Mouse (Mus musculus) midbrain, embryonic 10.5 days (tissue): Measurements from ENCODE around the gene Krt222. TPM values are rescaled to one million over a fixed set of nuclear protein-coding genes. Genes with fewer than 3 reads are reported as not detected.

Experiments
- DNase-seq: peaks from one replicate; pipeline ENCODE4 v3.0.0-alpha.2; 2017; ENCODE audit warnings: low spot score
- H3K27ac ChIP-seq: fragments of 300-500 bp; sonication (generic); replicated peaks from 2 replicates; pipeline ENCODE4 v1.5.1; 2016; ENCODE audit warnings: mild to moderate bottlenecking
- H3K27me3 ChIP-seq: fragments of 300-500 bp; sonication (generic); 2 replicates; pipeline ENCODE4 v1.6.1; 2016; ENCODE audit warnings: low read depth, mild to moderate bottlenecking; ENCODE audit not compliant: poor library complexity, severe bottlenecking
- H3K36me3 ChIP-seq: fragments of 300-500 bp; sonication (generic); 2 replicates; pipeline ENCODE4 v1.6.1; 2016; ENCODE audit warnings: mild to moderate bottlenecking, moderate library complexity
- H3K4me1 ChIP-seq: fragments of 300-500 bp; sonication (generic); 2 replicates; pipeline ENCODE4 v1.6.1; 2016
- H3K4me3 ChIP-seq: fragments of 300-500 bp; sonication (generic); 2 replicates; pipeline ENCODE4 v1.5.1; 2016; ENCODE audit warnings: mild to moderate bottlenecking, moderate library complexity
- H3K9me3 ChIP-seq: fragments of 300-500 bp; sonication (generic); replicated peaks from 2 replicates; pipeline ENCODE4 v1.6.1; 2016; ENCODE audit warnings: mild to moderate bottlenecking
- WGBS: fragments of 180-500 bp; shearing (Covaris S2); methylation state at CpG from one replicate; pipeline ENCODE4 v1.1.7; 2016; 5-methylcytosine and 5-hydroxymethylcytosine counted together
- polyA plus RNA-seq: library from polyadenylated mRNA; unstranded; fragments of >200 nt; fragmentation: Nextera tagmentation; extraction: Ambion mirVana; gene quantifications from 2 replicates; pipeline ENCODE4 v1.2.1, GENCODE M21; 2016

Krt222 gene
- 0.12 and 0.24 TPM in 2 replicates for polyA plus RNA-seq

GRCm38 (mm10) chr11:99243820-99244374 is at the start of gene Krt222:
TSS of gene Krt222 (minus strand) at chr11:99244085.
- Histone ChIP-seq H3K27ac (0 out of 2 replicates have a peak within 1 kb of the TSS, but pooled peaks have one; percentile 38), H3K36me3 (no peaks in the 10 kb centered on the region), H3K27me3 (no peaks in the 10 kb centered on the region), H3K4me3 (peak within 1 kb of the TSS; percentile 42), H3K4me1 (peaks cover 7% of the 10 kb centered on the region), H3K9me3 (no peaks in the 10 kb centered on the region)
- 13% methylated on average over 17 of the region's 17 CpGs for whole genome bisulfite sequencing
- no peak for DNase-seq

GRCm38 (mm10) chr11:99292846-99293245 is 49.0 kb upstream of the Krt222 start:
- Histone ChIP-seq H3K4me1 (no peaks in the 10 kb centered on the region), H3K4me3 (no peak overlapping the region), H3K27ac (no peak overlapping the region), H3K36me3 (no peaks in the 10 kb centered on the region), H3K27me3 (no peaks in the 10 kb centered on the region), H3K9me3 (no peaks in the 10 kb centered on the region)
- 63% methylated on average over 5 of the region's 5 CpGs for WGBS
- peak; percentile 21 for DNase-seq

GRCm38 (mm10) chr11:99284833-99285312 is 41.0 kb upstream of the Krt222 start, which contains the start of gene Krt24:
TSS of gene Krt24 (minus strand) at chr11:99285262.
- Histone ChIP-seq H3K4me1 (peaks cover 3% of the 10 kb centered on the region), H3K27ac (0 out of 2 replicates have a peak within 1 kb of the TSS, but pooled peaks have one; percentile 17), H3K36me3 (no peaks in the 10 kb centered on the region), H3K9me3 (no peaks in the 10 kb centered on the region), H3K4me3 (no peak within 1 kb of the TSS), H3K27me3 (no peaks in the 10 kb centered on the region)
- no peak for DNase-seq
- WGBS, result 46% methylated on average over 11 of the region's 11 CpGs

- DNase-seq, result no peak
- Histone ChIP-seq H3K4me1 (peaks cover 3% of the 10 kb centered on the region), H3K4me3 (no peak overlapping the region), H3K27me3 (no peaks in the 10 kb centered on the region), H3K27ac (no peak overlapping the region), H3K9me3 (no peaks in the 10 kb centered on the region), H3K36me3 (no peaks in the 10 kb centered on the region)
- 89% methylated on average over 5 of the region's 5 CpGs for WGBS
These were observed 40.1 kb upstream of the Krt222 start for GRCm38 (mm10) chr11:99284011-99284410.

- peaks cover 3% of the 10 kb centered on the region for H3K4me1 ChIP-seq
These were observed 39.4 kb upstream of the Krt222 start for GRCm38 (mm10) chr11:99283334-99283733.

GRCm38 (mm10) chr11:99281116-99281515 is 37.2 kb upstream of the Krt222 start:
- Histone ChIP-seq H3K36me3 (no peaks in the 10 kb centered on the region), H3K9me3 (no peaks in the 10 kb centered on the region), H3K27ac (no peak overlapping the region), H3K4me1 (peaks cover 3% of the 10 kb centered on the region), H3K4me3 (no peak overlapping the region), H3K27me3 (no peaks in the 10 kb centered on the region)
- no peak for DNase-seq
- 76% methylated on average over 9 of the region's 9 CpGs for WGBS

More at GRCm38 (mm10) chr11:99283334-99283733, 39.4 kb upstream of the Krt222 start:
- no peak overlapping the region for H3K27ac ChIP-seq
- 68% methylated on average over 4 of the region's 4 CpGs for WGBS
- no peaks in the 10 kb centered on the region for H3K27me3 ChIP-seq
- H3K4me3 ChIP-seq, result no peak overlapping the region
- H3K36me3 ChIP-seq, result no peaks in the 10 kb centered on the region
- no peak for DNase-seq
- no peaks in the 10 kb centered on the region for H3K9me3 ChIP-seq

- Histone ChIP-seq H3K4me3 (no peak overlapping the region), H3K27me3 (no peaks in the 10 kb centered on the region), H3K4me1 (peaks cover 3% of the 10 kb centered on the region), H3K27ac (no peak overlapping the region), H3K36me3 (no peaks in the 10 kb centered on the region), H3K9me3 (no peaks in the 10 kb centered on the region)
- 89% methylated on average over 5 of the region's 5 CpGs for WGBS
- DNase-seq, result no peak
These were observed 36.1 kb upstream of the Krt222 start for GRCm38 (mm10) chr11:99279986-99280385.

- 75% methylated on average over 7 of the region's 7 CpGs for WGBS
- Histone ChIP-seq H3K27me3 (no peaks in the 10 kb centered on the region), H3K4me3 (no peak overlapping the region), H3K9me3 (no peaks in the 10 kb centered on the region), H3K27ac (no peak overlapping the region), H3K36me3 (no peaks in the 10 kb centered on the region), H3K4me1 (no peaks in the 10 kb centered on the region)
- no peak for DNase-seq
These were observed 32.9 kb upstream of the Krt222 start for GRCm38 (mm10) chr11:99276786-99277185.

GRCm38 (mm10) chr11:99275624-99276023 is 31.7 kb upstream of the Krt222 start:
- 80% methylated on average over 6 of the region's 6 CpGs for WGBS
- no peaks in the 10 kb centered on the region for H3K27me3 ChIP-seq
- no peak for DNase-seq
- H3K27ac ChIP-seq, result no peak overlapping the region
- no peaks in the 10 kb centered on the region for H3K9me3 ChIP-seq
- H3K36me3 ChIP-seq, result no peaks in the 10 kb centered on the region
- H3K4me3 ChIP-seq, result no peak overlapping the region
- no peaks in the 10 kb centered on the region for H3K4me1 ChIP-seq

- Histone ChIP-seq H3K27me3 (no peaks in the 10 kb centered on the region), H3K9me3 (no peaks in the 10 kb centered on the region), H3K27ac (no peak overlapping the region), H3K36me3 (no peaks in the 10 kb centered on the region), H3K4me3 (no peak overlapping the region), H3K4me1 (no peaks in the 10 kb centered on the region)
- no peak for DNase-seq
- 83% methylated on average over 4 of the region's 4 CpGs for WGBS
These were observed 28.8 kb upstream of the Krt222 start for GRCm38 (mm10) chr11:99272721-99273120.

GRCm38 (mm10) chr11:99269192-99269591 is 25.3 kb upstream of the Krt222 start:
- no peak overlapping the region for H3K27ac ChIP-seq
- WGBS, result 81% methylated on average over 7 of the region's 7 CpGs
- no peaks in the 10 kb centered on the region for H3K36me3 ChIP-seq
- no peak overlapping the region for H3K4me3 ChIP-seq
- H3K4me1 ChIP-seq, result peaks cover 7% of the 10 kb centered on the region; the same call in 1 of the 2 replicates
- H3K9me3 ChIP-seq, result no peaks in the 10 kb centered on the region
- no peaks in the 10 kb centered on the region for H3K27me3 ChIP-seq
- no peak for DNase-seq

- Histone ChIP-seq H3K27me3 (no peaks in the 10 kb centered on the region), H3K36me3 (no peaks in the 10 kb centered on the region), H3K27ac (no peak overlapping the region), H3K9me3 (no peaks in the 10 kb centered on the region), H3K4me1 (peaks cover 7% of the 10 kb centered on the region; the same call in 1 of the 2 replicates), H3K4me3 (no peak overlapping the region)
- no peak for DNase-seq
- WGBS, result 40% methylated on average over 9 of the region's 9 CpGs
These were observed 21.9 kb upstream of the Krt222 start for GRCm38 (mm10) chr11:99265796-99266195.

- H3K4me3 ChIP-seq, result no peak overlapping the region
- 84% methylated on average over 9 of the region's 9 CpGs for WGBS
- H3K27me3 ChIP-seq, result no peaks in the 10 kb centered on the region
- DNase-seq, result no peak
- H3K9me3 ChIP-seq, result no peaks in the 10 kb centered on the region
- no peak overlapping the region for H3K27ac ChIP-seq
- peaks cover 7% of the 10 kb centered on the region; the same call in 1 of the 2 replicates for H3K4me1 ChIP-seq
- H3K36me3 ChIP-seq, result no peaks in the 10 kb centered on the region
These were observed 21.3 kb upstream of the Krt222 start for GRCm38 (mm10) chr11:99265220-99265619.
